Mouse (Mus musculus): ENCODE measurements around the gene Inafm1. TPM values are rescaled to one million over a fixed set of nuclear protein-coding genes. Genes with fewer than 3 reads are reported as not detected.

Gene Inafm1
- polyA plus RNA-seq (2017; shearing (Covaris generic)), result 1.1 TPM

GRCm38 (mm10) chr7:16273081-16273765, at the start of gene Inafm1:
Gene Inafm1, minus strand, starts transcription at chr7:16273617.

GRCm38 (mm10) chr7:16308093-16308492, 34.7 kb upstream of the Inafm1 start, which contains the start of gene Bbc3:
Gene Bbc3, plus strand, starts transcription at chr7:16308393.

GRCm38 (mm10) chr7:16286026-16286961, 12.9 kb upstream of the Inafm1 start, which contains the start of gene Ccdc9:
Gene Ccdc9, minus strand, starts transcription at chr7:16286795.

GRCm38 (mm10) chr7:16259110-16259590, 14.3 kb downstream of the Inafm1 start, which contains the start of gene C5ar1:
Gene C5ar1, minus strand, starts transcription at chr7:16259540.

GRCm38 (mm10) chr7:16244067-16244466, 29.4 kb downstream of the Inafm1 start, which contains the start of gene C5ar2:
Gene C5ar2, minus strand, starts transcription at chr7:16244154.

Other genes with a start within 250 kb of the Inafm1 start
- 5.9 TPM for gene Bicra, start 225.7 kb downstream of the Inafm1 start, polyA plus RNA-seq (2017; shearing (Covaris generic))
- 0.06 TPM for gene Zfp541, start 211.8 kb downstream of the Inafm1 start, polyA plus RNA-seq (2017; shearing (Covaris generic))
- gene Napa, start 175.2 kb downstream of the Inafm1 start, polyA plus RNA-seq (2017; shearing (Covaris generic)), result 262 TPM
- 28.6 TPM for gene Kptn, start 153.7 kb downstream of the Inafm1 start, polyA plus RNA-seq (2017; shearing (Covaris generic))
- gene Slc8a2, start 143.8 kb downstream of the Inafm1 start, polyA plus RNA-seq (2017; shearing (Covaris generic)), result not detected
- gene Meis3, start 98.5 kb downstream of the Inafm1 start, polyA plus RNA-seq (2017; shearing (Covaris generic)), result 82.0 TPM
- gene Dhx34, start 51.6 kb downstream of the Inafm1 start, polyA plus RNA-seq (2017; shearing (Covaris generic)), result 47.9 TPM
- 0.09 TPM for gene C5ar2, start 29.5 kb downstream of the Inafm1 start, polyA plus RNA-seq (2017; shearing (Covaris generic))
- gene C5ar1, start 14.1 kb downstream of the Inafm1 start, polyA plus RNA-seq (2017; shearing (Covaris generic)), result not detected
- gene Ccdc9, start 13.2 kb upstream of the Inafm1 start, polyA plus RNA-seq (2017; shearing (Covaris generic)), result 58.0 TPM
- gene Bbc3, start 34.8 kb upstream of the Inafm1 start, polyA plus RNA-seq (2017; shearing (Covaris generic)), result 9.8 TPM
- gene Sae1, start 114.2 kb upstream of the Inafm1 start, polyA plus RNA-seq (2017; shearing (Covaris generic)), result 156 TPM
- 25.3 TPM for gene Zc3h4, start 127.3 kb upstream of the Inafm1 start, polyA plus RNA-seq (2017; shearing (Covaris generic))
- gene Tmem160, start 179.2 kb upstream of the Inafm1 start, polyA plus RNA-seq (2017; shearing (Covaris generic)), result 10.9 TPM
- gene Npas1, start 204.1 kb upstream of the Inafm1 start, polyA plus RNA-seq (2017; shearing (Covaris generic)), result not detected